Mouse (Mus musculus) liver, embryonic 13.5 days (tissue): ENCODE results near the gene Csnk1d. TPM values are rescaled to one million over a fixed set of nuclear protein-coding genes. Genes with fewer than 3 reads are reported as not detected.

Source experiments
- polyA plus RNA-seq: library from polyadenylated mRNA; unstranded; fragments of >200 nt; fragmentation: Nextera tagmentation; extraction: Ambion mirVana; gene quantifications from 2 replicates; pipeline ENCODE4 v1.2.1, GENCODE M21; 2015

The Csnk1d gene
- polyA plus RNA-seq, 1 experiment from 2014 or later: 36.8 TPM

Other genes starting within 250 kb of the Csnk1d start
- gene Hmga1b, start 228.5 kb downstream of the Csnk1d start, polyA plus RNA-seq: 4.9 and 6.5 TPM in 2 replicates
- gene Rfng, start 207.1 kb downstream of the Csnk1d start, polyA plus RNA-seq: 11.2 and 15.4 TPM in 2 replicates
- 102 and 104 TPM in 2 replicates for gene Gps1, start 207.1 kb downstream of the Csnk1d start, polyA plus RNA-seq
- 82.6 and 86.2 TPM in 2 replicates for gene Dus1l, start 194.9 kb downstream of the Csnk1d start, polyA plus RNA-seq
- 15.3 and 17.9 TPM in 2 replicates for gene Fasn, start 166.8 kb downstream of the Csnk1d start, polyA plus RNA-seq
- 1.8 TPM in 2 replicates for gene Ccdc57, start 58.5 kb downstream of the Csnk1d start, polyA plus RNA-seq
- gene Slc16a3, start 42.9 kb downstream of the Csnk1d start, polyA plus RNA-seq: 71.4 and 81.7 TPM in 2 replicates
- gene Cd7, start 48.1 kb upstream of the Csnk1d start, polyA plus RNA-seq: 0.39 and 0.53 TPM in 2 replicates
- 0.09 and 0.33 TPM in 2 replicates for gene Sectm1b, start 72.2 kb upstream of the Csnk1d start, polyA plus RNA-seq
- 0.76 and 1.2 TPM in 2 replicates for gene Sectm1a, start 89.9 kb upstream of the Csnk1d start, polyA plus RNA-seq
- gene Tex19.2, start 127.3 kb upstream of the Csnk1d start, polyA plus RNA-seq: 0.08 and 0.12 TPM in 2 replicates
- gene Tex19.1, start 154.8 kb upstream of the Csnk1d start, polyA plus RNA-seq: 0.09 and 0.19 TPM in 2 replicates
- not detected in 2 replicates for gene Uts2r, start 168.9 kb upstream of the Csnk1d start, polyA plus RNA-seq
- 2.2 and 2.4 TPM in 2 replicates for gene Hexdc, start 213.1 kb upstream of the Csnk1d start, polyA plus RNA-seq
- gene Ogfod3, start 213.4 kb upstream of the Csnk1d start, polyA plus RNA-seq: 14.7 and 14.9 TPM in 2 replicates
- gene Cybc1, start 238.0 kb upstream of the Csnk1d start, polyA plus RNA-seq: 20.0 and 21.0 TPM in 2 replicates
- 101 and 117 TPM in 2 replicates for gene Narf, start 245.9 kb upstream of the Csnk1d start, polyA plus RNA-seq